Mouse (Mus musculus): ENCODE measurements at regions not wholly inside any gene's neighbourhood (a gene's known extent, or its start where the extent isn't known, plus 50 kb on each side); places are given as distances from the start of the nearest gene placed in this dataset.

GRCm38 (mm10) chr7:83235659-83236058, 349.1 kb upstream of the Tmc3 start:
- no peaks in the 10 kb centered on the region for H3K36me3 ChIP-seq (ENCODE audit: control insufficient read depth, insufficient read depth, low read length)
- 44% methylated on average over 3 of the region's 3 CpGs for WGBS
- no peak overlapping the region for H3K27ac ChIP-seq (ENCODE audit: low read length)
- no peak for ATAC-seq
- no peaks in the 10 kb centered on the region for H3K9me3 ChIP-seq (replicated peaks; ENCODE audit: control insufficient read depth, low read length, poor library complexity, severe bottlenecking)
- no peak overlapping the region for H3K9ac ChIP-seq (ENCODE audit: low read depth, low read length)
- H3K27me3 ChIP-seq (ENCODE audit: control insufficient read depth, insufficient read depth, low read depth, low read length): no peaks in the 10 kb centered on the region
- no peak overlapping the region for H3K4me3 ChIP-seq (ENCODE audit: low read depth, low read length)
- H3K4me1 ChIP-seq (ENCODE audit: control insufficient read depth, insufficient read depth, low read length): no peaks in the 10 kb centered on the region
- H3K4me2 ChIP-seq (ENCODE audit: low read length): no peak overlapping the region

GRCm38 (mm10) chr7:83237336-83237735, 347.4 kb upstream of the Tmc3 start:
- 85% methylated on average over 3 of the region's 3 CpGs for WGBS
- ATAC-seq: no peak

GRCm38 (mm10) chr7:83238091-83238490, 346.6 kb upstream of the Tmc3 start:
- Histone ChIP-seq H3K27me3 (ENCODE audit: control insufficient read depth, insufficient read depth, low read depth, low read length) (no peaks in the 10 kb centered on the region), H3K27ac (ENCODE audit: low read length) (no peak overlapping the region), H3K4me2 (ENCODE audit: low read length) (no peak overlapping the region), H3K4me3 (ENCODE audit: low read depth, low read length) (no peak overlapping the region), H3K4me1 (ENCODE audit: control insufficient read depth, insufficient read depth, low read length) (no peaks in the 10 kb centered on the region), H3K9ac (ENCODE audit: low read depth, low read length) (no peak overlapping the region), H3K9me3 (replicated peaks; ENCODE audit: control insufficient read depth, low read length, poor library complexity, severe bottlenecking) (no peaks in the 10 kb centered on the region), H3K36me3 (ENCODE audit: control insufficient read depth, insufficient read depth, low read length) (no peaks in the 10 kb centered on the region)
- ATAC-seq: no peak

More at GRCm38 (mm10) chr7:83237336-83237735, 347.4 kb upstream of the Tmc3 start:
- Histone ChIP-seq H3K36me3 (ENCODE audit: control insufficient read depth, insufficient read depth, low read length) (no peaks in the 10 kb centered on the region), H3K27ac (ENCODE audit: low read length) (no peak overlapping the region), H3K4me3 (ENCODE audit: low read depth, low read length) (no peak overlapping the region), H3K9me3 (replicated peaks; ENCODE audit: control insufficient read depth, low read length, poor library complexity, severe bottlenecking) (no peaks in the 10 kb centered on the region), H3K27me3 (ENCODE audit: control insufficient read depth, insufficient read depth, low read depth, low read length) (no peaks in the 10 kb centered on the region), H3K9ac (ENCODE audit: low read depth, low read length) (no peak overlapping the region), H3K4me1 (ENCODE audit: control insufficient read depth, insufficient read depth, low read length) (no peaks in the 10 kb centered on the region), H3K4me2 (ENCODE audit: low read length) (no peak overlapping the region)

- Histone ChIP-seq H3K36me3 (ENCODE audit: control insufficient read depth, insufficient read depth, low read length) (no peaks in the 10 kb centered on the region), H3K4me2 (ENCODE audit: low read length) (no peak overlapping the region), H3K4me3 (ENCODE audit: low read depth, low read length) (no peak overlapping the region), H3K27me3 (ENCODE audit: control insufficient read depth, insufficient read depth, low read depth, low read length) (no peaks in the 10 kb centered on the region), H3K9ac (ENCODE audit: low read depth, low read length) (no peak overlapping the region), H3K9me3 (replicated peaks; ENCODE audit: control insufficient read depth, low read length, poor library complexity, severe bottlenecking) (no peaks in the 10 kb centered on the region), H3K4me1 (ENCODE audit: control insufficient read depth, insufficient read depth, low read length) (0 out of 2 replicates have a peak, but pooled peaks cover 2% of the 10 kb centered on the region), H3K27ac (ENCODE audit: low read length) (no peak overlapping the region)
- no peak for ATAC-seq
- 61% methylated on average over 3 of the region's 3 CpGs for WGBS
Measured at GRCm38 (mm10) chr7:83242233-83242632, 342.5 kb upstream of the Tmc3 start.

- Histone ChIP-seq H3K27me3 (ENCODE audit: control insufficient read depth, insufficient read depth, low read depth, low read length) (no peaks in the 10 kb centered on the region), H3K4me2 (ENCODE audit: low read length) (no peak overlapping the region), H3K9me3 (replicated peaks; ENCODE audit: control insufficient read depth, low read length, poor library complexity, severe bottlenecking) (no peaks in the 10 kb centered on the region), H3K4me1 (ENCODE audit: control insufficient read depth, insufficient read depth, low read length) (0 out of 2 replicates have a peak, but pooled peaks cover 2% of the 10 kb centered on the region), H3K4me3 (ENCODE audit: low read depth, low read length) (no peak overlapping the region), H3K9ac (ENCODE audit: low read depth, low read length) (no peak overlapping the region), H3K27ac (ENCODE audit: low read length) (no peak overlapping the region), H3K36me3 (ENCODE audit: control insufficient read depth, insufficient read depth, low read length) (no peaks in the 10 kb centered on the region)
- 81% methylated on average over 2 of the region's 2 CpGs for WGBS
- no peak for ATAC-seq
Measured at GRCm38 (mm10) chr7:83245867-83246266, 338.9 kb upstream of the Tmc3 start.

- WGBS: 88% methylated on average over 8 of the region's 8 CpGs
- no peaks in the 10 kb centered on the region for H3K27me3 ChIP-seq (ENCODE audit: control insufficient read depth, insufficient read depth, low read depth, low read length)
- no peaks in the 10 kb centered on the region for H3K4me1 ChIP-seq (ENCODE audit: control insufficient read depth, insufficient read depth, low read length)
- no peak overlapping the region for H3K4me2 ChIP-seq (ENCODE audit: low read length)
- H3K27ac ChIP-seq (ENCODE audit: low read length): no peak overlapping the region
- no peak overlapping the region for H3K4me3 ChIP-seq (ENCODE audit: low read depth, low read length)
- no peaks in the 10 kb centered on the region for H3K36me3 ChIP-seq (ENCODE audit: control insufficient read depth, insufficient read depth, low read length)
- no peak for ATAC-seq
- H3K9me3 ChIP-seq (replicated peaks; ENCODE audit: control insufficient read depth, low read length, poor library complexity, severe bottlenecking): no peaks in the 10 kb centered on the region
- no peak overlapping the region for H3K9ac ChIP-seq (ENCODE audit: low read depth, low read length)
Measured at GRCm38 (mm10) chr7:83251995-83252563, 332.6 kb upstream of the Tmc3 start.

- Histone ChIP-seq H3K27me3 (ENCODE audit: control insufficient read depth, insufficient read depth, low read depth, low read length) (no peaks in the 10 kb centered on the region), H3K9me3 (replicated peaks; ENCODE audit: control insufficient read depth, low read length, poor library complexity, severe bottlenecking) (no peaks in the 10 kb centered on the region), H3K4me2 (ENCODE audit: low read length) (no peak overlapping the region), H3K4me3 (ENCODE audit: low read depth, low read length) (no peak overlapping the region), H3K4me1 (ENCODE audit: control insufficient read depth, insufficient read depth, low read length) (no peaks in the 10 kb centered on the region), H3K36me3 (ENCODE audit: control insufficient read depth, insufficient read depth, low read length) (no peaks in the 10 kb centered on the region), H3K9ac (ENCODE audit: low read depth, low read length) (no peak overlapping the region), H3K27ac (ENCODE audit: low read length) (no peak overlapping the region)
- WGBS: 89% methylated on average over 9 of the region's 9 CpGs
- ATAC-seq: no peak
Measured at GRCm38 (mm10) chr7:83253001-83253400, 331.7 kb upstream of the Tmc3 start.

GRCm38 (mm10) chr7:83253432-83253831, 331.3 kb upstream of the Tmc3 start:
- 96% methylated on average over 3 of the region's 3 CpGs for WGBS
- ATAC-seq: no peak

GRCm38 (mm10) chr7:83254411-83254810, 330.3 kb upstream of the Tmc3 start:
- ATAC-seq: no peak
- H3K36me3 ChIP-seq (ENCODE audit: control insufficient read depth, insufficient read depth, low read length): no peaks in the 10 kb centered on the region
- 88% methylated on average over 4 of the region's 4 CpGs for whole genome bisulfite sequencing

More at GRCm38 (mm10) chr7:83253432-83253831, 331.3 kb upstream of the Tmc3 start:
- Histone ChIP-seq H3K4me1 (ENCODE audit: control insufficient read depth, insufficient read depth, low read length) (no peaks in the 10 kb centered on the region), H3K36me3 (ENCODE audit: control insufficient read depth, insufficient read depth, low read length) (no peaks in the 10 kb centered on the region), H3K9ac (ENCODE audit: low read depth, low read length) (no peak overlapping the region), H3K27me3 (ENCODE audit: control insufficient read depth, insufficient read depth, low read depth, low read length) (no peaks in the 10 kb centered on the region), H3K9me3 (replicated peaks; ENCODE audit: control insufficient read depth, low read length, poor library complexity, severe bottlenecking) (no peaks in the 10 kb centered on the region), H3K27ac (ENCODE audit: low read length) (no peak overlapping the region), H3K4me2 (ENCODE audit: low read length) (no peak overlapping the region), H3K4me3 (ENCODE audit: low read depth, low read length) (no peak overlapping the region)

More at GRCm38 (mm10) chr7:83254411-83254810, 330.3 kb upstream of the Tmc3 start:
- Histone ChIP-seq H3K27ac (ENCODE audit: low read length) (no peak overlapping the region), H3K27me3 (ENCODE audit: control insufficient read depth, insufficient read depth, low read depth, low read length) (no peaks in the 10 kb centered on the region), H3K4me3 (ENCODE audit: low read depth, low read length) (no peak overlapping the region), H3K9ac (ENCODE audit: low read depth, low read length) (no peak overlapping the region), H3K9me3 (replicated peaks; ENCODE audit: control insufficient read depth, low read length, poor library complexity, severe bottlenecking) (no peaks in the 10 kb centered on the region), H3K4me1 (ENCODE audit: control insufficient read depth, insufficient read depth, low read length) (no peaks in the 10 kb centered on the region), H3K4me2 (ENCODE audit: low read length) (no peak overlapping the region)
